Mouse (Mus musculus): ENCODE measurements at regions not wholly inside any gene's neighbourhood (a gene's known extent, or its start where the extent isn't known, plus 50 kb on each side); places are given as distances from the start of the nearest gene placed in this dataset.

DNA sequence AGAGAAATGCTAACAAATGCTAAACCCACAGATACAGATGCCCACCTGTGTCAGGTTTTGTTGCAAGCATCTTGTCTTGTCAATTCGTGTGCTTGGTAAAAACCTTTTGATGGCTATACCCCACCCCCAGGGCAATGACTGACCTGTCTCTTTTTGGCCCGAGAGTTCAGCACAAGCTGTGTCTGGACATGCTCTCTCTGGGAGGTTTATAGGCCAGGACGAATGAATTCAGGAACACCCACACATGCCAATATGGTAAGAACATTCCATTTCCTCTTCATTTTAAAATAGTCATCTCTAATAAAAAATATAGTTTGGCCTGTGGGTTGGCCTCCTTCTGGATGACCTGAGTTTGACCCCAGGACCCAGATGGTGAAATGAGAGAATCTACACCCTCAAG, 137.8 kb upstream of the Hs6st1 start:
- no peak for ATAC-seq (ENCODE audit: extremely low read depth, insufficient number of reproducible peaks, low FRiP score, poor library complexity, severe bottlenecking)

DNA sequence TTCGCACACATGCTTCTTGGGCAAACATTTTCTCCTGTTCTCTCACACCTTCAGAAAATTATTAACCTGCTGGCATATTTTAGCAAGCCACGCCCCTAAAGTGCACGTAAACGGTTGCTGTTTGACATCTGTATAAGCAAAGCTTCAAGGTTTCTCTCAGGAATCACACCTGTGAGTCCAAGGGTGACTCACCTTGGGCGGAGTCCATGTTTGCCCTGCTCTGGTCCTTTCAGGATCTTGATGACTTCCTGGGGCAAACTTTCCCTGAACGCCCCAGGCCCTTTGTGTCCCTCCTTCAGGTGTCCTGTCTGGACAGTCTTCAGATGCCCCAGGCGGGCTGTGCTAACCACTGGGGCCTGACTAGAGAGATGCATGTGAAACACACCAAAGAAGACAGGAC, 137.1 kb upstream of the Hs6st1 start:
- ATAC-seq (ENCODE audit: extremely low read depth, insufficient number of reproducible peaks, low FRiP score, poor library complexity, severe bottlenecking), result no peak

DNA sequence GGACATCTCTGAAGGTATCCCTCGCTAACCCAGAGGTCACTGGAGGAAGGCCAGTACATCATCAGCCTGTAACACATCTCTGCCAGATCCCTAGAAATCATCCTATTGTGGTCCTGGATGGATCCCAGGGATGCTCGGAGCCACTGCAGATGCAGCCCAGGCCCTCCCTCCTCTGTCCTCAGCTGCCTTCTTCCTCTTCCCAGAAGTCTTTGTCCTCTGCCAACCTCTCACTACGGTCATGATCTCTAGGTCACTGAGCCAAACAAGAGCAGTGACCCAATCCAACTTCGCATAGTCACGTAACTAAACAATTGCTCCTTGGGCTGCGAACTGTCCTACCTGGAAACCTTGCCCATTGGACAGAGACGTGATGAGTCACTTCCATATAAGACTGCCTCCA, 134.7 kb upstream of the Hs6st1 start:
- no peak for ATAC-seq (ENCODE audit: extremely low read depth, insufficient number of reproducible peaks, low FRiP score, poor library complexity, severe bottlenecking)

DNA sequence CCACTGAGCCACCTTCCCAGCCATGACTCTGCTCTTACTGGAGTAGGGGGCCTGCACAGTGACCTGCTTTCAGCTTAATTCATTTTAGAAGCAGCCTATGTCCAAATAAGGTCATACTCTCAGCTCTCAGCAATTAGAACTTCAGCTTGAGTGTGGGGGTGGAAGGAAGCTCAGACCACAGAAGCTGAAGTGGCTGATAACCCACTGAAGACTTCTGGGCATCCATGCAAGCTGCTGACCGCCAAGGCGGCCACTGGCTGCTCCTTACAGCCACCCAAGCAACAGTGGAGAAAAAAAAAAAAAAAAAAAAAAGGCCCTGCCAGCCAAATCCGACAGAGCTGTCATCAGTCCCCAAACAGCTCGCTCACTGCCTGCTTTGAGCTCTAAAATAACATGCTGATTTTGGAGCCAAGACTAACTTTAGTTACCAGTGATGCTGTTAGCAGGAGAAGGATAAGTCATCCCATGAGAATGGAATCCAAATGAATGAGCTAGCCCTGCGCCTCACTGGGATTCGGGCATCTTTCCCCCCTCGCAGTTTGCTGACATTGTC, 133.0 kb upstream of the Hs6st1 start:
- ATAC-seq (ENCODE audit: extremely low read depth, insufficient number of reproducible peaks, low FRiP score, poor library complexity, severe bottlenecking), result no peak

DNA sequence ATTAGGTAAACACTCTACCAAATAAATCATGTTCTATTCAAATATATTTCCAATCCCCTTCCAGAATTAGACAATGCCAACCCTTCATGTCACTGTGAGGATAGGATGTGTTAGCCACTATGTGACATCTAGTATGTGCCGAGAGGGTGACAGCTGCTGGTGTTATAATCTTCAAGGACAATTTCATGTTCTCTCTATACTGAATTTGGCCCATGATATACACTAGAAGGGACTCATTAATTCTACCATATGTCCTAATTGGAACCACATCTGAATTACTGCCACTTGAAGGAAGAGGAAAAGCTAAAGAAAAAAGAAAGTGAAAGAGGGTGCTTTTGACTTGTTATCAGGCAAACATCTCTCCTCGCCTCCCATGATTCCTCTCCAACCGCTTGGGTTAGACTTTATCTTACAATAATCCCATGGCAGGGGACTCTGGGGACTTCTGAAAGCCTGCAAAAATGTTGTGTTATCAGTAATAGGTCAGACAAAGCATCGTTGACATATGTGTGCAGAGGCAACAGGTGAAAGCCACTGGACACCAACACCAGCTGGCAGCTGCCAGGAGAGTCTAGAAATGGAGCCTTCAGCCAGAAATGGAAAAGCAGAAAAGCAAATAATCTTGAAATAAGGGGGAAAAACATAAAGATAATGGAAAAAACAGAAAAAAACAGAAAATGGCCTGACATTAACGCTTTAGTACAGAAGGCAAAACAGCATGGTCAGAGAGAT, 131.7 kb upstream of the Hs6st1 start:
- no peak for ATAC-seq (ENCODE audit: extremely low read depth, insufficient number of reproducible peaks, low FRiP score, poor library complexity, severe bottlenecking)

DNA sequence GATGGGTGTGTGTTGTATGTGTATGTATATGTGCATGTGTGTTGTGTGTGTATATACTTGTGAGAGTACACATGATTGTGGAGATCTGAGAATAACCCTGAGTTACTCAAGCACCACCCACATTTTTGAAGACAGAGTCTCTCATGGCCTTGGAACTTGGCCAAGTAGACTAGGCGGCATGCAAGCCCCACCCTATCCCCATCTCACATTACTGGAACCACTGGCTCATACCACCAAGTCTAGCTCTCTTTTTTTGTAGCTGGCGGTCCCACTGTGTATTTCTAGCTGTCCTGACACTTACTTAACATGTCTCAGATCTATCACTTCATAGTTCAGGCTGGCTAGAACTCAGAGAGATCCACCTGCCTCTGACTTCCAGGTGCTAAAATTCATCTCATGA, 128.0 kb upstream of the Hs6st1 start:
- no peak for ATAC-seq (ENCODE audit: extremely low read depth, insufficient number of reproducible peaks, low FRiP score, poor library complexity, severe bottlenecking)

DNA sequence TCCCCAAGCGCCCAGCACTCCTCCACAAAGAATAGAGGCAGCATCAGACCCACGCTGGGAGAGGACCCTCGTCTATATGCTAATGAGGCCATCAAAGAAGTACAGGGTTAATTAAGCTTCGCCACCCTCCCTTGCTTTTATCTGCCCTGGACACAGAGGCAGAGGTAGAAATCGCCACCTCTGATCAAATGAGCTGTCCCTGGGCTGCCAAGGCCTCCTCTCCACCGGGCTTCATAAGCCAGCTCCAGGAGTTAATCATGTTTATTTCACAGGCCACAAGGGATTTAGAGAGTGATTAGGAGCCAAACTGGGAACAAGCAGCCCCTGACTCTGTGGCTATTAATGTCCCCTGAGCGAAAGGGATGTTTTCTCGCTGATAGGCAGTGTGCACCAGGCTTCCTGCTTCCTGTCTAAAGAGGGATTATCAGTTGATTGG, 126.5 kb upstream of the Hs6st1 start:
- ATAC-seq (ENCODE audit: extremely low read depth, insufficient number of reproducible peaks, low FRiP score, poor library complexity, severe bottlenecking), result no peak

DNA sequence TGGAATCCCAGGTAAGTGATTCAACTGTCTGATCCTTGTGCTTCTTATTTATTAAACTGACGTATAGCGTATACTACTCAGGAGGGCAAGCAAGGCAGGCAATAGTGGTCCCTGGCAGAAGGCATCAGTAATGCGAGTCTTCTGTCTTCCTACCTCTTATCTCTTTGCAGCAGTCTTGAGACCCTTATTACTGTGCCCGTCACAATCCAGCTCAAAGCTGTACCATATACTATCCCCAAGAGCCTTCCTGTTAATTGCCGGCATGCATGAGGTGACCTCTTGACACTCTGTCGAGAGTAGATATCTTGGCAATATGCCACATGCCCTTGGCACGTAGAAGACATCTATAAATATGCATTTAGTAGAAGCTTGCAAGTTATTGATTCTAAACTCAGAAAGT, 126.0 kb upstream of the Hs6st1 start:
- ATAC-seq (ENCODE audit: extremely low read depth, insufficient number of reproducible peaks, low FRiP score, poor library complexity, severe bottlenecking), result no peak

DNA sequence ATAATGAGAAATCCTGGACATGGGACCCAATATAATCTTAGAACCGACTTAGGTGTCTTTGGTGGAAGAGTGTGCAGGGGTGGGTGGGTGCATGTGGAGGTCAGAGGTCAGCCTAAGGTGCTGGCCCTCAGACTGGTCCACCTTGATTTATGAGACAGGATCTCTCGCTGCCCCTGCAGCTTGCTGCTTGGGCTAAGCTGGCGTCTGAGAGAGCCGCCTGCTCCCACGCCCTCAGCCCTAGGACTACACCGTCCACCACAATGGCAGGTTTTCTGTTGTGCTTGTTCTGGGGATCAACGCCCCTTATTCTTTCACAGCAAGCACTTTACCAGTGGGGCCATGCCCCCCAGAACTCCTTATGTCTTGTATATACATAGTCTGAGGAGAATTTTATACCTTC, 124.4 kb upstream of the Hs6st1 start:
- no peak for ATAC-seq (ENCODE audit: extremely low read depth, insufficient number of reproducible peaks, low FRiP score, poor library complexity, severe bottlenecking)

DNA sequence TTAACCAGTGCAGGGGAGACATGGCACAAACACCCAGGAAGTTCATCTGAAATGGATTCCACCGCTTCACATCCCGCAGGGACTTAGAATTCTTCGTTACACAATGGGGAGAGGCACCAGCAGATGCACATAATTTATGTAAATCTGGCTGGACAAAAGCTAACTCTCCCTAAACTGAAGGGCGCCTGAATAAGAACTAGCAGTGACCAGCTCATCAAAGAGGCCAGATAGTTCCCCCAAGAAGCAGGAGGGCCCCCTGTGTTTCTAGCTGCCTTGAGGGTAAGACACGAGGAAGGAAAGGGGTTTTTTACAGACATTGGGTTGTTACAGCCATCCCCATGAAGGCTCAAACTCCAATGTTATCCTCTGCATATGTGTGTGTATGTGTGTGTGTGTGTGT, 123.8 kb upstream of the Hs6st1 start:
- no peak for ATAC-seq (ENCODE audit: extremely low read depth, insufficient number of reproducible peaks, low FRiP score, poor library complexity, severe bottlenecking)

DNA sequence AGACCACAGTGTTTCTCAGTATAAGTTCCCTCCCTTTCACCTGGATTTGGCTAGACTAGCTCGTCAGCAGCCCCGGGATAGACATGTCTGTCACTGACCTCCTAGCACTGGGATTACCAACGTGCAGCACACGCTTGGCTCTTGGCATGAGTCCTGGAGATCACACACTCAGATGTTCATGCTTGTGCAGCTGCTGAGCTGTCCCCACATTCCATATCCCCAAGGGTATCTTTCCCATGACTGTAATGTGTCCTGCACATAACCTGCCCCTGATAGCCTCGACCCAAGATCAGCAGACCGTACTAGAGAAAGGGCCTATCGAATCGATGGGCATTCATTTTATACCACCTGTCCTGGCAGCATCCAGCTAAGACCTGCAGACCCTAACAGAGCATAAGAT, 123.4 kb upstream of the Hs6st1 start:
- no peak for ATAC-seq (ENCODE audit: extremely low read depth, insufficient number of reproducible peaks, low FRiP score, poor library complexity, severe bottlenecking)

DNA sequence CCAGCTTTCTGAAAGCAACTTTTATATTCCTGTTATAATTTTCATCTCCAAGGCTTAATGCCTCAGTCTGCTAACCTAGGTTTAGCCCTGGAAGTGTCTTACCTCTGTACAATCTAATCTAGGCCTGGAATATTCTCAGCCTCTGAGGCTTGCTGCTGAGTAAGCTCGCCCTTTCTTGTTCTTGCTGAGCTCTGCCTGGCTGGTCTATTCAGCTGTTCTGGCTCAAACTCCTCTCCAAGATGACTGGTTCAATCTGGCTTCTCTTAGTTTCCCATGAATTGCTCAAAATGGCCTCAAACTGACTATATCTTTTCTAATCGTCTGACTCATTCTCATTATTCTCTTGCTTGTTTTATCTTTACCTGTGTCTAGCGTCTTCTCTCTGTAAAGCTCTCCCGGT, 122.6 kb upstream of the Hs6st1 start:
- ATAC-seq (ENCODE audit: extremely low read depth, insufficient number of reproducible peaks, low FRiP score, poor library complexity, severe bottlenecking), result no peak

DNA sequence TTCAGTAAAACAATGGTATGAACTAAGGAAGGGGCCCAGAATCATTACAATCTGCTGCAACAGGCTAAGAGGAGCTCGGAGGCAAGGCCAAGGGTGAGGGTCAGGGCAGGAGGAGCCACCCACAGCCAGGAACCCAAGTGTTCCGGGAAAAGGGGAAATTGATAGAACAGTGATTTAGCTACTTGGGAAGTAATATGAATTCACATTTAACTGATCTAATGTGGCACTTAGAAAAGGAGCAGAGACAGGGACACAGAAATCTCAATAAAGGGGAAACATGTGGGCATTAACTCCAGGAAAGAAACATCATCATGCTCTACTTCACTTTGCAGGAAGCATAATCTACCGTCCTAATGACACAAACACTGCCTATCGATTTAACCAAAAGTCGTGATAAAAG, 120.1 kb upstream of the Hs6st1 start:
- no peak for ATAC-seq (ENCODE audit: extremely low read depth, insufficient number of reproducible peaks, low FRiP score, poor library complexity, severe bottlenecking)

DNA sequence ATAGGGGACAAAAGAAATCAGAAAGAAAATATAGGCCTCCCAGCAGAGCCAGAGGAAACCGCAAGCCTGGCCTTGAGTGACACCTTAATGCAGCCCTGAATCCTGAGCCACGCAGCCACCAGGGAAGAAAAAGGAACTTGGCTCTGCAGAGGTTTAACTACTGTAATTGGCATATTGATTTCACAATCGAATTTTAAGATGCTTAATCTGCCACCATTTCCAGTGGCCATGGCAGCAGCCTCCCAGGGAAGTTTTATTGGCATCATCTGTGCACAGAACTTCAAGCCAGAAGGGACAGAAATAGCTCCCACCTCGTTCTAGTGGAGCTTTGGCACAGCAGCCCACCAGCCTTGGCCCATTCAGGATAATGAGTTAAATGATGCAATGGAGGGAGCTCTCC, 117.1 kb upstream of the Hs6st1 start:
- no peak for ATAC-seq (ENCODE audit: extremely low read depth, insufficient number of reproducible peaks, low FRiP score, poor library complexity, severe bottlenecking)

DNA sequence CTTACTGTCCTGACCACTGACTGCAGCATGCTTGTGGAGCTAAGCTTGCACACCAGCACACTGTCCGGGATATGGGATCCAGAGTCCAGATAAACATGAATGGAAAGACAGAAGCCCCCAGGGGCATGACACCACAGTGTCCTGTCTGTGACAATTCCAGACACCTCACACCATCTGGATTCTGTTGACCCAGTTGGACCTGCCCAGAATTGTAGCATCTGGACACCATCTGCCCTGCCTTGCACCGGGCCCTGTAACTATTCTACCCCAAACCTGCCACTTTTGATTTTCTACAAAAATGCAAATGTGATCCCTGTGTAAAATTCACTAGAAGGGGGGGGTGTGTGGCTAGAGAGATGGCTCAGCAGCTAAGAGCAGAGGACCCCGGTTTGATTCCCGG, 114.5 kb upstream of the Hs6st1 start:
- ATAC-seq (ENCODE audit: extremely low read depth, insufficient number of reproducible peaks, low FRiP score, poor library complexity, severe bottlenecking), result no peak

DNA sequence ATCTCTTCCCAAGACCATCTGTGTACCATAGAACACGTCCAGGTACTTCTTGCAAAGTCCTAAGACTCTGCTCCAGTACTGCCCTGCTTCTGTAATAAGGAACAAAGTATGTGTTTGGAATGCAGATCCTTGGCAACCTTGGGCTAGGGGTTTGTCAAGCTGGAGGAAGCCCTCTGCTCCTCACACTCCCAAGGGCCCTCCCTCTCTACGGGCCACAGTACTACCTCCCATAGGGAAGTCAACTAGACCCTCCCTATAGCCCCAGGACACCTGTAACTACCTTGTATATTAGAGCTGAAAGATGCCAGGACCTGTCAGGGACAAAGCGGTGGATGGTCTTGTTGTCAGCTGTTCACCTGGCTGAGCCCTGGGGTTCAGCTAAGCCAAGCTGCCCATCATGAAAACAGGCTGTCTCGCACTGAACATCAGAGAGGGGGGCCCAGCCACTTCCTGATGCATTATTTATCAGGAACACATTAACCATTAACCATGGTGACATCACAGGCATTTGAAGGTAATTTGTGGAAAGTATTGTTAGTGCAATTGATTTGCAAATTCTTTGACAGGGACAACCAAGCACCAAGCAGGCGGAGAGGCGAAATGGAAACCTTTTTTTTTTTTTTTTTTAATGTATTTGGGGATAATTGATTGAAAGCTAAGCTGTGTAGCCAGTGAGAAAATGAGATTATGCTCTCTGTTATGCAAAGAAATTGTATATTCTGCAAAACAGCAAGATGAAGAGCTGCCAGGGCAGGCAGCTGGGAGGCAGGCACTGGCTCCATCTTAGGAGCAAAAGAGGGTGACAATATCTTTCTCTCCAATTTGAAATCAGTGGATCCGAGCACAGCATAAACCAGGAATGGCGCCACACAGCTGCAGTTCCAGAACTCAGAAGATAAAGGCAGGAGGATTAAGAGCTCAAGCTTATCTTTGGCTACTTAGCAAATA, 110.5 kb upstream of the Hs6st1 start:
- ATAC-seq (ENCODE audit: extremely low read depth, insufficient number of reproducible peaks, low FRiP score, poor library complexity, severe bottlenecking), result no peak

DNA sequence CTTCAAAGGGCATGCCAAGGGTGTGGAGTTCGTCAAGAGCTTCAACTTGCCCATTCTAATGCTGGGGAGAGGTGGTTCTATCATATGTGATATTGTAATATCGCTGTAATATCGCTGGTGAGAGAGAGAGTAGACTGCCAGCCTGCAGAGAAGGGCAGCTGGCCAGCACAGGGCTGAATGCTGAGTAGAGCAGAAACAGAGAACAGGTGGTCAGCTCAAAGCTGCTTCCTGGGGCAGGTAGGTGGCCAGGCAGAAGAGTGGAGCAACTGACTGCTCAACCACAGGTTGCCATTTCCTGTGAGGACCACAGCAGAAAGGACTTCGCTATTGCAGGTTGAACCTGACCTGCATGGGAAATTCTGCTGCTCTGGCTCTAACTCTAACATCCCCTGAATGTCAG, 108.5 kb upstream of the Hs6st1 start:
- no peak for ATAC-seq (ENCODE audit: extremely low read depth, insufficient number of reproducible peaks, low FRiP score, poor library complexity, severe bottlenecking)

DNA sequence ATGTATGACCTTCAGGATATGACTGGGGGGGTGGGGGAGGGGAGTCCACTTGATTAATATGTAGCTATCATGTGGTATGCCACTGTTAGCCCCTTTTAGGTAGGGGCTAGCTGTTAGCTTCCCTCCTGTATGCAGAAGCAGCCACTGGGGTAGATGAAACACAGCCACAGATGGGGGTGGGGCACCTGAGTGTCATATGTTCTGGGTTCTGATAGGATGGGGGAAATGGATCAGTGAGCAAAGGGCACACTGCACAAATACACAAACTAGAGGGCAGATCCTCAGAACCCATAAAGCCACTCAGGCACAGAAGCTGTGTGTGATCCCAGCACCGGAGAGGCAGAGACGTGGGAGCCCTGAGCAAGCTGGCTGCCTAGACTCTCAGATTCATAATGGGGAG, 107.4 kb upstream of the Hs6st1 start:
- no peak for ATAC-seq (ENCODE audit: extremely low read depth, insufficient number of reproducible peaks, low FRiP score, poor library complexity, severe bottlenecking)

DNA sequence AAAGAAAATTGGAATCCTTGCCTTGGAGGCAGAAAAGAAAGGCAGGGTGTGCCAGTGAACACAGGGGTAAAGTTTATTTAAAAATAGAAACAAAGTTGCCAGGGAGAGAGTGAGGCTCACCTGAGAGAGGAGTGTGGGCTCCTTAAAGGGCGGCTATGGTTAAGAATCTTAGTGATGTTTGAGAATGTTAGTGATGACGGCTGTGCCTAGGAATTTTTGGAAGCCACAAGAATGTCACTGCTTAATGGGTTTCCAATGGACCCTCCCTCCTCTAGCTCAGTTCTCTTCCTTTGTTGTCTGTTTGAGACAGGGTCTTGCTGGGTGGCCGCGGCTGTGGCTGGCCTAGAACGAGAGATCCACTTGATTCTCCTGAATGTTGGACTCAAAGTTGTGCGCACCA, 106.3 kb upstream of the Hs6st1 start:
- no peak for ATAC-seq (ENCODE audit: extremely low read depth, insufficient number of reproducible peaks, low FRiP score, poor library complexity, severe bottlenecking)

DNA sequence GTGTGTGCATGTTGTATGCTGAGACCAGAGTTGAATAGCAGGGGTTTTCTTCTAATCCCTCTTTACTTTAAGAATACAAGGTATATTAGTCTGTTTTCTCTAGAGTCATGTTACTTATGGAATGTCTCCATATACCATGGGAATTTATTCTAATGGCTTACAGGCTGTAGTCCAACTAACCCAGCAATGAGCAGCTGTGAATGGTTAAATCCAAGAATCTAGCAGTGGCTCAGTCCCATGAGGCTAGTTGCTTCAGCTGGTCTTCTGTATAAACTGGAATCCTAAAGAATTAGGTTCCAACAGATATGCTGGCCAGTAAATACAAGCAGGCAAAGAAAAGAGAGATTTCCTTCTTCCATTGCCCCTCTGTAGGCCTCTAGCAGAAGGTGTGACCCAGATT, 99.7 kb upstream of the Hs6st1 start:
- no peak for ATAC-seq (ENCODE audit: extremely low read depth, insufficient number of reproducible peaks, low FRiP score, poor library complexity, severe bottlenecking)
